Mouse (Mus musculus): ENCODE measurements around the gene Gm12355.
A peak's percentile ranks its signal among the peaks of the same experiment; 100 is the strongest.

The Gm12355 gene

GRCm38 (mm10) chr11:98599291-98599690, 26.2 kb downstream of the Gm12355 start:
- no peak for DNase-seq

- DNase-seq, result no peak
These were observed 26.6 kb downstream of the Gm12355 start for GRCm38 (mm10) chr11:98598851-98599290.

- DNase-seq, result no peak
These were observed 27.5 kb downstream of the Gm12355 start, which contains the start of gene Lrrc3c for GRCm38 (mm10) chr11:98597991-98598390. Gene Lrrc3c (plus strand): TSS chr11:98598291.

DNA sequence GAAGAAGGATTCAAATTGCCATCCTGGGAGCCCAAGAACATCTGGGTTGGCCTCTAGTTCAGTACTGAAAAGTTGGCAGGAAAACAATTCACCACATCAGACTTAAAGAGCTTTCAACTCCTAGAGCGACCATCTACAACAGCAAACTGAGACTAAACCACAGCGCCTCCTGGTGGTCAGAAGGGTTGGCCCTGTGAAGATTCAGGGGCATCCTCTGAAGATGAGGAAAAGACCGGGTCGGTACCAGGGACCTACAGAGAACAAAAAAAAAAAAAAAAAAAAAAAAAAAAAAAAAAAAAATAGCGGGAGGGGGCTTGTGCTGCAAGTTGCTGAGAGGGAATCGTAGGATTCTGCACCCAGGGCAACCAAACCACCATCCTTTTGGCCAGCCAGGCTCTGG, 28.1 kb downstream of the Gm12355 start:
- DNase-seq, result peak; percentile 81

- DNase-seq, result no peak
These were observed 29.5 kb downstream of the Gm12355 start for GRCm38 (mm10) chr11:98595955-98596354.

DNA sequence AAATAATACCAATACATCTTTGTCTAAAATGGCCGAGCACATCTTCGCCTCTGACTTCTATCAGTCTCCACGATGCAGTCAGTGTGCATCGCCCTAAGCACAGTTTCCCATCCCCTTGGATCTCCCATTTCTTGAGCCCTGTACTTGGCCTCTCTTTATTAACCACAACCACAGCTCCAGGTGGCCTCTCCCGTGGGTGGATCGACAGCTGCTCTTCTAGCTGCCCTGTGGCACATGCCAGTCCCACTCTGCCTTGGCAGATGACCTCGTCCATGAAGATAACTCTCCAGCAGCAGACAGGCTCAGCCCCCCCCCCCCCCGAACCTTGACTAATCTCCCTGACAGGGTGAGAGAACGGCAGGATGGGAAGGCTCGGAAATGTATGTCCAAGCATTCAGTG, 30.0 kb downstream of the Gm12355 start:
- DNase-seq, result no peak

DNA sequence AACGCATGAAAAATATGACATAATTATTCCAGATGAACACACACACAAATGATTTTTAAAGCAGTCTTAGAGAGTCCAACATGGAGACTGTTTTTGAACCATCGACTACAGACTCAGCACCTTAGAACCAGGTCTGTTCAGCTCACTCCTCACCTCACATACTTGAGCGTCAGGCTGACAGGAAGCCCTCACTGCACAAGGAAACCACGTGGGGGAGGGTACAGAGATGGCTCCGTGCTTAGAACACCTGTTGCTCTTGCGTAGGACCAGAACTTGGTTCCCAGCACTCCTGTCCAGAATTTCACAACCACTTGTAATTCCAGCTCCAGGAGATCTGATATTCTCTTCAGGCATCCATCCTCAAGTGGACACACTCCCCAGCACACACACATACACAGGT, 30.4 kb downstream of the Gm12355 start:
- DNase-seq, result peak; percentile 33

GRCm38 (mm10) chr11:98590548-98591445, 34.7 kb downstream of the Gm12355 start:
- no peak for DNase-seq

DNA sequence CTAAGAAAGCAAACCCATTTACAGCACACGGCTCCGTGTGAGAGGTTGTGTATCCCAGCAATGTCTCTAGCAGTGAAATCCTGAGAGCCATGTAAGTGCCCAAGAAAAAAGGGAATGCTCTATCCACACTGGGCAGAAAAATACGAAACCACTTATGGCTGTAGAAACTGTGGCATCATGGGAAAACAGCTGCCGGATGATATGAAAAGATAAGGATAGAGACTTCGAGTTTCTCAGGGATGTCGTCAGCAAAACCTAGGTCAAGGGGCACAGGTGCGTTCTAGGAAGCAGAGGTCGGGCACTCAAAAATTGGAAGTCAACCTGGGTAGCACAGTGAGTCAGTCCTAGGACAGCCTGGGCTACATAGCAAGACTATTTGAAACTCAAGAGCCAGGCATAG, 36.2 kb downstream of the Gm12355 start:
- no peak for DNase-seq

GRCm38 (mm10) chr11:98588833-98589281, 36.6 kb downstream of the Gm12355 start:
- no peak for DNase-seq

DNA sequence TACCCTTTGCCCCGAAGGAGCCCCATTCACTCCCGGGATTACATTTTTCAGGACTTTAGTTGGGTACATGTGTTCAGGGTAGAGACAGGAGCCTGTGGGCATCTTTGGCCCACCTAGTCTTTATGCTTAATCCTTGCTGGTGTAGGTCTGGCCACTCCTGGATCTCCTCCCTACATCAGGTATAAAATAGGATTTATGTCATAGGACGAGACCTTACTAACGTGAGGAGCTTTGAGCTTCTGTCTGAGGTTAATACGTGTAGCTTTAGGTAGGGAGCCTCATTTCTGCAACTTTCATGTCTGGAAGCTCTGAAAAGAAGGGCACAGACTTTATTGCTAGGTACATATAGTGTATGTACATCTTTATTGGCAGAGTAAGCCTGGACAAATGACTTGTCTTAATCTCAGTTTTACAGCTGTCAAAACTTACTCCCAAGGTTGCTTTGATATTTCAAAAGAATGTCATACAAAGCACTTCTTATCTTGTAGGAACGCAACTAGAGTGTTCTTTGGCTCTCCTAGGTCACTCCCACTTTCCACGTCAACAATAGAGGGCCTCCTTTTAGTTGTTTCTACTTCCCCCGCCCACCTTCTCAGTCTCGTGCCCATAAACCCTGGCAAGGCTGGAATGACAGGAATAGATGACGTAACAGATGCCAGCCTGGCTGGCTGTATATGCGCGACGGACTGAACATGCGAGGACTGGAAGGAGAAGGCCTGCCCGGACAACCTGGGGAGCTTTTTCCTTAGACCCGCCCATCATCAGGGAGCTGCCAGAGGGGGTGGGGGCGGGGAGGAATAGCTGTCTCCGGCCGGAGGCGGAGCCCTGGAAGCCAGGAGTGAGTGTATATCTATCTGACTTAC, 37.5 kb downstream of the Gm12355 start:
- DNase-seq, result peak; percentile 49

GRCm38 (mm10) chr11:98586892-98587563, 38.4 kb downstream of the Gm12355 start, which contains the start of gene Ormdl3:
Gene Ormdl3 (minus strand): TSS chr11:98587368.
- DNase-seq, result peak; percentile 98

- DNase-seq, result no peak
These were observed 39.2 kb downstream of the Gm12355 start for GRCm38 (mm10) chr11:98586087-98586891.

DNA sequence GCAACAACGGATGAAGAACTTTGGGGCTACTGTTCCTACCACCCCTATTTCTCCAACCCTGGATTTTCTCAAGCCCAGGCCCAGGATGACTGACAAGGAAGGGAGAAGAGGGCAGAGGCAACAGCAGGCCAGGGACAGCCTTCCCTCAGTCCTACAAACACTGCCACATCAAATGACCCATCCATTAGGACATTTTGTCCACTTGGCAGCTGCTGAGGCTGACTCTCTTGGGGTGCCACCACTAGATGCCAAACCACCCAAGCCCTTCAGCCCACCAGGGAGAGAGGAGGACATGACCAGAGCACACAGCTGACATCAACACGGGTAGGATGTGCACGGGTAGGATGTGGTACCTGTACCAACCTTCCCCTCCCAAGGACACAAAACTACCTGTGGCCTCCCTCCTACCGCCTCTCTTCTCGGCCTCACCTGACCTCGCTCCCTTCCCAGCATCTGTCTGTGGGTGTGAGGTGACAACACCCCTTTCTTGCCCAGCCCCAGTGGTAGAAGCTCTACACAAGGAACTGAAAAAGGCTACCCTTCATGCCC, 40.8 kb downstream of the Gm12355 start:
- DNase-seq, result no peak

- DNase-seq, result no peak
These were observed 41.3 kb downstream of the Gm12355 start for GRCm38 (mm10) chr11:98584146-98584545.

GRCm38 (mm10) chr11:98583571-98583970, 41.9 kb downstream of the Gm12355 start:
- DNase-seq, result peak; percentile 26

DNA sequence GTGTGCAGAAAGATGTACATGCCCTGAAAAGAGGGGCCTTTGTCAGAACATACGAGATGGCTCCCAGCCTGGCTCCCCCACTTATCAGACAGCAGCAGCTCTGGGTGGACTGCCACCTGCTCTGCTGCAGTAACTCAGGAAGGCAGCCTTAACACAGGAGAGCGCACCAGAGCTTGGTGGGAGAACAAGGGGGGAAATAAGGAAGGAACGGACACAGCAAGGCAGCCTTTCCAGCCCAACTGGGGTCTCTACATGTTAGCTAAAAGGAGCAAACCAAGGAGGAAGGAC, 42.3 kb downstream of the Gm12355 start:
- no peak for DNase-seq

- DNase-seq, result no peak
These were observed 42.8 kb downstream of the Gm12355 start for GRCm38 (mm10) chr11:98582551-98583264.

DNA sequence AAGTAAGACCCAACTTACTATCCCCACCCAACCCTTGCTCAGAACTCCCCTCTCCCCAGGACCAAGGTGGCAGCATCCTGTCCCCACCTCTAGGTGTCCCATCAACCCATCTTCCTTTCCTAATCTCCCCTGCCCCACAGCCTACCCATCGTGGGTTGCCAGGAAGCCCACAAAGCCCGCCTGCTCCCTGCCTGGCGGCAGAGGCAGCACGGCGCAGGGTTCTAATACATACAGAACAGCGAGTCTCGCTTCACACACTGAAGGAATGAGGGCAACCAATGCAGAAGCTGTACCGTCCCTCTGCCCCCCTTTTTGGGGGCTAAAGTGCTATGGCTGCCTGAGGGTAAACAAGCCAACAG, 43.5 kb downstream of the Gm12355 start:
- no peak for DNase-seq

GRCm38 (mm10) chr11:98581286-98582029, 44.0 kb downstream of the Gm12355 start:
- DNase-seq, result no peak

All from thymus, postnatal 25 days (tissue).